Mouse (Mus musculus): ENCODE results near the gene Usp21.

- TF ChIP-seq CTCF (IDR thresholded peaks at IDR 0.05; ENCODE audit: borderline replicate concordance, insufficient read depth, low read length) (no peak), POLR2A (IDR thresholded peaks at IDR 0.05; ENCODE audit: low read depth, low read length) (no peak)
Observed at GRCm38 (mm10) chr1:171256937-171257548, 30.7 kb downstream of the Usp21 start.

Data from embryonic fibroblast, embryonic 13.5 days (primary cell).